Mouse (Mus musculus) activated CD4-positive, CD25-positive, alpha-beta regulatory T cell (primary cell): ENCODE data around the gene Gls2. TPM values are rescaled to one million over a fixed set of nuclear protein-coding genes. Genes with fewer than 3 reads are reported as not detected.

Source experiments
- polyA plus RNA-seq, 2 experiments: library from polyadenylated mRNA; unstranded; fragments of 100-300 nt; shearing (Covaris generic); gene quantifications; one replicate each; pipeline ENCODE4 v1.2.1; 2017

The Gls2 gene
- under 1 TPM; 0.18 to 0.33 TPM for polyA plus RNA-seq

GRCm38 (mm10) chr10:128194024-128194550 lies at the start of gene Gls2:
TSS of gene Gls2 (plus strand) at chr10:128194457.

DNA sequence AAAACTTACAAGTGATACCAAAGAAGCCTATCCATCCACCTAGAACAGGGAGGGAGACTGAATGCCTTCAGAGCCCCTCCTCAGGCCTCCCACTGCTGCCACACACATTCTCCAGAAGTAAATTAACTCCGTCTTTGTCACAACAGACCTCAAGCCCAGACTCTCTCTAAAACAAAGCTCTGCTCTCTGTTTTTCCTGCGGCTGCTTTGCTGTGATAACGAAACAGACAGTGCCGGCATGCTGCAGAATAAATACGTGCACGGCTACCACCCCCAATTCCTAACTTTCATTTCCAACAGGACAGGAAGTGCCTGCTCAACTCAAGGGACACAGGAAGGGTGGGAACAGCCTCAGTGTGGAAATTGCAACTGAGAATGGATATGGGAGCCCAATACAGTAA lies 14.3 kb upstream of the Gls2 start, which contains the start of gene Rbms2:
TSS of gene Rbms2 (minus strand) at position 309 of the 400 bp plus-strand sequence.

GRCm38 (mm10) chr10:128211390-128212108 lies 17.3 kb downstream of the Gls2 start, which contains the start of gene Spryd4:
TSS of gene Spryd4 (minus strand) at chr10:128211807.

DNA sequence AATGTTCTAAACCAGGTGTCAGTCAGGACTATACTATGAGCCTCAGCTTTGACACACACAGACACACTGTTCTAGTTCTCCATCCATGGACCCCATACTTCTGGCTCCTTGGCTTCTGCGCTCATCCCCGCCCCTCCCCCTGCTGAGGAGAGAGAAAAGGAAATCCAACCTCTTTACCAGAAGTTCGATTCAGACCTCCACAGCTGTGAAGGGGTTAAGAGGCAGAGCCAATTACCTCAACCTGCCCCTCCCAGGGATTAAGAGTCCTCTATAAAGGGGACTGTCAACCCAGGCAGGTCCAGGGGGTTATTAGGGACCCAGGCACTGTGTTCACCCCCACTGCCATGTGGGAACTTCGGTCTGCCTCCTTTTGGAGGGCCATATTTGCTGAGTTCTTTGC lies 31.3 kb downstream of the Gls2 start, which contains the start of gene Mip:
TSS of gene Mip (plus strand) at position 301 of the 400 bp plus-strand sequence.

DNA sequence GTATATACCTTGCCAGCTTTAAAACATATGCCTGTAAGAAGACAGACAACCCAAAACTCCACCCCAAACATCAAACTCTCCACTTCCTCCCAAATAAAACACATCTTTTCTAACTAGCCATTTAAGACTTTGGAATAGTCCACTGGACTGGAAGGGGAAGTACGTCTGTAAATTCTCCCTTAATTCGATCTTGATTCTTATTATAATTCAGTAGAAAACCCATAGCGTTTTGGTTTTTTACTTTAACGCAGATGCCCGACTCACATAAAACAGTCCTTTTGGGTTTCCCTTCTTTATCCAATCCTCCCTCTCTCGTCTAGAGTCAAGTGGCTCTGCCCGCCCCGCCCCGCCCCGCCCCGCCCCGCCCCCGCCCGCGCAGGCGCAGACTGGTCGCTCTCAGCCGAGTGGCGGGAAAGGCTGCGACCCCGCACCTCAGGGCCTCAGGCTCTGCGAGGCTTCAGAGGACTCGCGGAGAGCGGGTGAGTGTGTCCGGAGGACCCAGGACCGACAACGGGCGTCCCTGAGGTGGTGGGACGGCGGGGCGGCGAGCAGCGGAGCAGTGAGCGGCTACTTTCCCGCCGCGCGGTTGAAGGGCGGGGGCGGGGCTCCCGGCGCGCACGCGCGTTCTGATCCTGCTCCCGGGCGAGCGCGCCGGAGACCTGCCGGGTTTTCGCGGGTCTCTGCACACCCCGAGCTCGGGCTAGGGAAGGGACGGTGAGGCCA lies 37.6 kb downstream of the Gls2 start, which contains the start of gene Timeless:
TSS of gene Timeless (plus strand) at position 369 of the 723 bp plus-strand sequence.

DNA sequence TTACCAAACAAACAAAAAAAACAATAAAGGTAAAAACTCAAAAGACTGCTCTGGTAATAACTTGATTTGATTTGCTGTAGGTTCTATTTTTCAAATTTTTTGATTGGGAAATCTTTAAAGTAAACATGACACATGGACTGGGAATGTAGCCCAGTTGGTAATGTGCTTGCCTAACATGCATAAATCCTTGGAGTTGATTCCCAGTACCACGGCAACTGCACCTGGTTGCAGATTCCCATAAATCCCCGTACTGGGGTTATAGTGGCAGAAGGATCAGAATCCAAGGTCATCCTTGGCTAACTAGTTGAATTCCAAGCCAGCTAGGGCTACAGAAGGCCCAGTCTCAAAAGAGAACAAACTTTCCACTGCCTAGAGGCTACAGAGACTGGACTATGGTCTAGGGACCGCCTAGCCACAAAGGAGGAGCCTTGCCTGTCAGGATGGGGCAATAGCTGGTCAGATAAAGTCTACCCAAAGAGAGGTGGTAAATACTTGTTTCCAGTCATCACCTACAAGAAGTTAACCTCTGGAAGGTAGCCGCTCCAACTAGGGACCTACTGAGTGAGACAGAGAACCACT lies 59.5 kb downstream of the Gls2 start, which contains the start of gene Apon:
TSS of gene Apon (plus strand) at position 420 of the 579 bp plus-strand sequence.

Other genes starting within 250 kb of the Gls2 start
- gene Hsd17b6, start 186.8 kb upstream of the Gls2 start, polyA plus RNA-seq, result under 1 TPM in 1 of 2 experiments, not detected in 1; 0.42 TPM
- 10 to 100 TPM; 22.4 to 26.6 TPM for gene Prim1, start 179.3 kb upstream of the Gls2 start, polyA plus RNA-seq
- 100 to 1,000 TPM; 601 to 712 TPM for gene Naca, start 158.9 kb upstream of the Gls2 start, polyA plus RNA-seq
- gene Ptges3, start 135.5 kb upstream of the Gls2 start, polyA plus RNA-seq, result 10 to 100 TPM; 92.6 to 99.4 TPM
- gene Atp5b, start 111.2 kb upstream of the Gls2 start, polyA plus RNA-seq, result 1,000 to 10,000 TPM; 1,203 to 1,225 TPM
- 10 to 100 TPM; 52.9 to 72.5 TPM for gene Baz2a, start 102.9 kb upstream of the Gls2 start, polyA plus RNA-seq
- 10 to 100 TPM; 21.7 to 29.0 TPM for gene Rbms2, start 14.2 kb upstream of the Gls2 start, polyA plus RNA-seq
- 10 to 100 TPM; 11.3 to 17.9 TPM for gene Spryd4, start 17.4 kb downstream of the Gls2 start, polyA plus RNA-seq
- gene Mip, start 31.4 kb downstream of the Gls2 start, polyA plus RNA-seq, result not detected
- 10 to 100 TPM; 17.0 to 20.1 TPM for gene Timeless, start 37.6 kb downstream of the Gls2 start, polyA plus RNA-seq
- under 1 TPM in 1 of 2 experiments, not detected in 1; 0.14 TPM for gene Apon, start 59.6 kb downstream of the Gls2 start, polyA plus RNA-seq
- not detected for gene Apof, start 74.2 kb downstream of the Gls2 start, polyA plus RNA-seq
- 10 to 100 TPM; 57.7 to 94.2 TPM for gene Stat2, start 76.1 kb downstream of the Gls2 start, polyA plus RNA-seq
- gene Il23a, start 104.3 kb downstream of the Gls2 start, polyA plus RNA-seq, result under 1 TPM in 1 of 2 experiments, not detected in 1; 0.14 TPM
- 10 to 100 TPM; 32.7 to 39.5 TPM for gene Pan2, start 108.9 kb downstream of the Gls2 start, polyA plus RNA-seq
- gene Cnpy2, start 128.0 kb downstream of the Gls2 start, polyA plus RNA-seq, result 100 to 1,000 TPM in 1 of 2 experiments, 10 to 100 TPM in 1; 96.0 to 137 TPM
- 100 to 1,000 TPM; 162 to 168 TPM for gene Cs, start 143.3 kb downstream of the Gls2 start, polyA plus RNA-seq
- 10 to 100 TPM; 34.4 to 35.4 TPM for gene Coq10a, start 174.5 kb downstream of the Gls2 start, polyA plus RNA-seq
- gene Ankrd52, start 182.7 kb downstream of the Gls2 start, polyA plus RNA-seq, result 1 to 10 TPM; 8.2 to 9.5 TPM
- gene Slc39a5, start 206.8 kb downstream of the Gls2 start, polyA plus RNA-seq, result under 1 TPM; 0.24 to 0.72 TPM
- 100 to 1,000 TPM; 109 to 121 TPM for gene Nabp2, start 217.0 kb downstream of the Gls2 start, polyA plus RNA-seq
- gene Rnf41, start 217.2 kb downstream of the Gls2 start, polyA plus RNA-seq, result 10 to 100 TPM; 28.9 to 37.8 TPM